Mouse (Mus musculus) kidney, postnatal 36 days (tissue): Measurements from ENCODE around the gene Tenm1.

Experiments used
- DNase-seq, 2 experiments: peaks; one replicate each; pipeline ENCODE4 v3.0.0; 2021 to 2022; ENCODE audit warnings: mixed read lengths in 2 of 2

Gene Tenm1

DNA sequence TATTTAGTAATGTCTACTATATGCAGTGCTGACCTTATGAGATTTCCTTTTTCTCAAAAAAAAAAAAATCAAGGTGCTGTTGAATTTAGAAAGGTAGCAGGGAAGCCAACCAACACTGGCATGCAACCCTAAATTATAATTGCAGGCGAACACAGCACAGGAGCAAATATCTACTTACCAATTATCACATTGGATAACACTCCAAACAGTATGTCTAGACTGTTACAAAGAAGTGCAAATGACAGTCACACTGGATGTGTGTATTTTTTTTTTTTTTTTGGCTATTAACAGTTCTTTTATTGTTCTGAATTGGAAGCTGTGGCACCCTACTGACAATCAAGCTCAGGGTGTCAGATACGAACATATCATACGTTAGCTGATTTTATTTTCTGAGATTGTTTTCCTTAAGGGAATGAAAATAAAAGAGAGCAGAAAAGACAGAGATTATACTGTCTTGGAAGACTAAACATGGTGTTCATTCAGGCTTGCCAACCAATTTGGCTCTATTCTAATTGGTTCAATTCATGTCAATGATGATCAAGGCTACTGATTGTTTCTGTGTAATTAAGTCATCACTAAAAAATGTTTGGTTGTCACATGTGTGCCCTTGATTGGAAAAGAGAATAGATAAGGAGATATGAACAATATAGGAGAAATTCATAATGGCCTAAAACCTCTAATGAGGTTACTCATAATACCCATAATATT lies 710.7 kb downstream of the Tenm1 start:
- no peak for DNase-seq

DNA sequence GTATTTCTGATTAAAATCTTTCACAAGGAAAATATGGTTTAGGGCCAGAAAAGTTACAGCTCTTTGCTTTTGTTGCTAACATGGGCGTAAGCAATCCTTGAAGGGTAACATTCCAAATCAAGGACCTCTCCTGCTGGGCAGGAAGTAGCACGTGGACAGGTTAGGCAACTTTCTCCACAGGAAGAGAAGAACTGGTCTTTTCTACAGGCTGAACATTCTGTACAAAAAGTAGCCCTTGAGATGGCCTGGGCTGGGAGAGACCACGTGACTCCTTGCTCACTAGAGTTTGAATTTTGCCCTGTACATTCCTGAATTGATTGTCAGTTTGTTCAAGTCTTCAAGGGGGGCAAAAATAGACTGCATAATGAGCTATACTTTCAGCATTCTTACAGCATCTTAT lies 728.6 kb downstream of the Tenm1 start:
- DNase-seq: no peak

DNA sequence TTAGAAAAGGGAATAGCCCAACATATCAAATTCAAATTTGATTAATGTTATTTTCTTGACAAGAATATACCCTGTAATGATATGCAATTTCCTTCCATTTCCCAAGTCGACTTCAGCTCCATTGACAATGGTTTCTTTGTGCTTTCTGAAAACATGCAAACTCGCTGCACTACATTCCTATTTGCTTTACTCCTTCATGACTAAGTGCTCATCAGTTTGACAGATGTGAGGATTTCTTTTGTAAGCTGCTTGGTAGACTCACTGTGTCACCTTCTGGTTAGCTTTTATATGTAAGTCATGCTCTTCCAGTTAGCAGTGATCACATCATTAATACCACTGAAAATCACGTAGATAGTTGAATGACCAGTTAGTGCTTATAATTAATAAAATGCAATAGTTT lies 781.8 kb downstream of the Tenm1 start:
- no peak for DNase-seq

DNA sequence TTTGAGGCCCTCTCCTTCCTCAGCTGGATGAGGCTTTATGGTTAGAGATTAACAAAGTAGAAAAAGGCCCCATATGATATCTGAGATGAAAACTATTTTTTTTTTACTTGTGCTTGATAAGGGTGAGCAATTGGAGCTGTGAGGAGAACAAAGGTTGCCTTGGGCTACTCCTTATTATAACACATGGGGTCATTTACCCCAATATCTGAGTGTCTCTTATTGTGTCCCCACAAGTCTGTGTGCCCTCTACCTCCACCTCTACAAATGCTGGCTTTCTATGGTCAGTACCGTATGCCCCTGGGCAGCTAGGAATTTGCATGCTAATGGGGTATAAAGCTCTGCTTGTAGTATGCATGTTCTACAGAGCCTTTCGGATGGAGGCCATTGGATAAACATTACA lies 848.4 kb downstream of the Tenm1 start:
- DNase-seq: no peak

DNA sequence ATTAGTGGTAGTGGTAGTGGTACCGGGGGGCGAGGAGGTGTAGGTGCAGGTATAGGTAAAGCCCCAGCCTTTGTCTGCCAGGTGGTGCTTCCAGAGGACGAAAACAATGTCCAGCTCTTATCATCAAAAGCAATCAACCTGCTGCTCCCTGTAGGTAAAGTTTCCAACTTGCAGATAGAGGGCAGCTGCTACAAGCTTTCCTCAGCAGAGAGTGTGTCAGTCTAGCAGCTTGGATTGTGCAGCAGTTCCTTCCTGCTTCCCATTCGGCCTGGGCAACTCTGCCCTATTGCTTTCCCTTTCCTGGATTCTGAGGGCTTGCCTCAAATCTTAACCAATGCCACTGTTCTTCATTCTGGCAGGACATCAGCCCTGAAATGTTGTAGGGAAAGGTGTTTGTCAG lies 870.2 kb downstream of the Tenm1 start:
- no peak for DNase-seq

DNA sequence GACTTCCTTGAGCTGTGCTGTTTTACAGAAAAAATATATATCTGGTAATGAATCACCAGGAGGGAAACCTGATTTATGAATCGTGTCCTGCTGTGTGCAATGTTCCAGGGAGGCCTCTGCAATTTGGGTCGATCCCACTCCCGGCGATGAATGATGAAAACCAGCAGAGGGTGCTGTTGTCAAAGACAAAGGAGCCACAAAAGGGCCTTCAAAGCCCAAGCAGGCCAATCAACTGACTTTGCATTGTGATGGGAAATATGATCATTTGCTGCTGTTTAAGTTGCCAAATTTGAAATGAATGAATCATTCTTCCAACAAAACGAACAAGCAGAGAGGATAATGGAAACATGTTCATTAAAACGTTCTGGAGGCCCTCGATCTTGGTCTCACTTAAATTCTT lies 871.6 kb downstream of the Tenm1 start:
- peak; percentile 30 to 53 for DNase-seq

DNA sequence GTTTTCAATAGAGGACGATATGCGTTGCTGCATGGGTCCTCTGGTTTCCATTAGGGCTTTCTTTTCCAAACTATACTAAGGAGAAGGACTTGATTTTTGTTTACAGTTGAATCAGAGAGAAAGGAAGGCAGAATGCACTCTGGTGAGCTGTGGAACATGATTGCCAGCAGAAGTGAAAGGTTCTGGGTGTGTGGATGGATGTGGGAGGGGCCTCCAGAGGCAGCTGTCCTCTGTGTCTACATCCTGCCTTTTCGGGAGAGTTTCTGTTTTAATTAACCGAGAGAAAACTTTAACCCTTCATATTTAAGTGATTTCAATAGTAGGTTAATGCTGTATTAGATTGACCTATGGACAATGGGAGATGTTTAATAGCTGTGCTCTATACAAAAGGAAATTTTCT lies 880.4 kb downstream of the Tenm1 start:
- DNase-seq: no peak

GRCm38 (mm10) chrX:42545076-42545475 lies 883.9 kb downstream of the Tenm1 start:
- no peak for DNase-seq

DNA sequence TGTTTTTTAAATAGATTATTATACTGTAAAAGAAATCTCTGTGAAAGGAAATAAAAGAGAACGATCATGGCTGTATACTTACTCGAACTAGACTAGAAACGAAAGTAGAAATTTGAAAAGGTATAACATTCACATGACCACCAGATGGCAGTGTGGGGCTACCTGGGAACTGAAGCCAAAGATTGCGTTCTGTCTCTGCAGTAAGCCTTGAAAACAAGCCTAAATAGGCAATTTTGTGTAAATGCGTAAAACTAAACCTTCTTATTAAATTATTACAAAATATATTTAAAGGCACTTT lies 888.2 kb downstream of the Tenm1 start:
- peak; percentile 60 to 79 for DNase-seq

DNA sequence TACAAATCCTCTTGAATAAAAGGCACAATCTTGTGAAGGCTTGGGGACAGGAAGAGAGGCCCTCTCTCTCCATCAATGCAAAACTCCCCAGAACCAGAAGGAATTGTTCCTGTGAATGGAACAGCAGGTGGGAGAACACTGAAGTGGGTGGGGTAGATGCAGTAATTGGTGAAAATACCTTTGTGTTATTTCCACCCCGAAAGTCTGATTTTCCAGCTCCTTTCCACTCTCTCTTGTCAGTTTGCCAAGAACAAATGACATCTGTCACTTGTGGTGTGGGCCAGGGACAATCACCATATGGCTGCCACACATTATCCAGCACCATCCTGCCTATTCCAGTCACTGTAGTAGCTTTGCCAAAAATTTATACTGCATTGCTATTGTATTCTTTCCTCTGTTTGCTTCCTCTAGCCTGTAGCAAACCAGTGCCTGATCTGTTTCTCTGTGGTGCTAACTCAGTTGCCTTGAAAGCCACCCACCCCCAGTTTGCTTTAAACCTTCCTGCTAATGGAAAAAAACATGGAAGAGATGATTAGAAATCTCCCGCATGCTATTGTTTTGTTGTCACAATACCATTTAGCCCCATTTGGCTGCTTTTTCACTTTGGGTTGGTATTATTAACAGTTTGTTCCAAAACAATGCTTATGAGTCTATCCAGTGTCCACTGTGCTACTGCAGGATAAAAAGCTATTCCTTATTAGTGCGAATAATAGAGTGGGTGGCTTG lies 888.7 kb downstream of the Tenm1 start:
- DNase-seq: no peak

DNA sequence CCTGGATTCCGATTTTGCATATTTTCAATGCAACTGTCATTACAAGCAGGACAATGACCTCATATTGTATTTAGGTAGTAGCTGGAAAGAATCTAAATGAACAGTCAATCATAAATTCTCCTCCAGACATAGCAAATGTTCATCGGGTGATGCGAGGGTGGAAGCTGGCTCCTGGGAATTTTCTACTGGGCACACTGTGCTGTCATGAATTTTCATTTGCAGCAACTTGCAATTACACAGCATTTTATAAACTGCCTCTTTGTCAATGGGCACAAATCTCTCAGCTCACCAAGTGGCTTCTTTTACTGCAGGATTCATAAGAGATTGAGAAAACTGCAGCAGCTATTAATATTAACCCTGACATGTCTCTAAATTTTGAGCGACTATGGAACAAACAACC lies 898.2 kb downstream of the Tenm1 start:
- no peak for DNase-seq

GRCm38 (mm10) chrX:42522868-42523267 lies 906.1 kb downstream of the Tenm1 start:
- no peak for DNase-seq

GRCm38 (mm10) chrX:42512567-42512966 lies 916.4 kb downstream of the Tenm1 start:
- peak in 1 of 2 experiments; percentile 11 for DNase-seq

- no peak for DNase-seq
Observed at GRCm38 (mm10) chrX:42511105-42511504, 917.8 kb downstream of the Tenm1 start.

DNA sequence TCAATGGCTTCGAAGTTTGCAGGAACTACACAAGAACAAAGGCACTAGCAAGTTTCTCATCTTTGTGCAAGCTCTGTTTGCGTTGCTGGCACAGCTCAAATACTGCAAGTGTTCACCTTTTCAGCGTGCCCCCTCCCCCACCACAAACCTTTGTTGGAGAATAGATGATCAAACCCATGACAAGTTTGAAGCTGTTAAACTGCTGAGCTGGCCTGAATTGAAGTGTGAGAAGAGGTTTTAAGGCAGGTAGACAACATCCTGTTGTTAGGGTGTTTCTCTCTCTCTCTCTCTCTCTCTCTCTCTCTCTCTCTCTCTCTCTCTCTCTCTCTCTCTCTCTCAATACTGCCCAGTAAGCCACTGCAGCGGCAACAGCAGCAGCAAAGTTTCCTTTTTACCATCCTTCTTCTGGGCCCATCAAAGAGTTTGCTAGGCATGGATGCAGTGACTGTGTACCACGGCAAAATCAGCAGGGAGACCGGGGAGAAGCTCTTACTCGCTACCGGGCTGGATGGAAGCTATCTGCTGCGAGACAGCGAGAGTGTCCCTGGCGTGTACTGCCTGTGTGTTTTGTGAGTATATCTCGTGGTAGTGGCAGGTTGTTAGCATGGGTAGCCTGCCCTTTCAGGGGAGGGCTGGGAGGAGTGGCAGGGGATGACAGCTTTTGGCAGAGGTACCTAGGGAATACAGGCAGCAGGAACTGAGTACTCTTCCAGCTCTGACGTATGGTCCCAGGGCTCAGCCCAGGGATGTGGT lies 926.5 kb downstream of the Tenm1 start, which contains the start of gene Sh2d1a:
Gene Sh2d1a, plus strand, starts transcription at position 163 of the 753 bp plus-strand sequence.
- no peak for DNase-seq

GRCm38 (mm10) chrX:42500538-42500937 lies 928.4 kb downstream of the Tenm1 start:
- no peak for DNase-seq

DNA sequence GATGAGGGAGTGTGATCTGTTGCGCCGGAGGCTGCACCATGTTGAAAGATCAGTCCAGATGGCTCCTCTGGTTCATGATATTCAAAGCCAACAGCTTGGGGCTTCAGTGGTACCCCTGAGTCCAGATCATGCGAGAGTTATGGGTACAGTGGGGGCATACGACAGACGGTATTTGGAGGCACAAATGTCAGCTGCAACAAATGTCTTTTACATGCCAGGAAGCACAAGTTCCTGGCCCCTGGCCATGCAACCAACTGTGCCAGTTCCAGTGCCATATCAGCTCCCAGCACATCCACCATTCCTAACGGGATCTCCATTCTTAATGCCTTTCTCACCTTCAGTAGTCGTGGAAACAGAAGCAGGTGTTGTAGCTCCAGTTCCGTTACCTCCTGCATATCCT lies 938.6 kb downstream of the Tenm1 start:
- no peak for DNase-seq

DNA sequence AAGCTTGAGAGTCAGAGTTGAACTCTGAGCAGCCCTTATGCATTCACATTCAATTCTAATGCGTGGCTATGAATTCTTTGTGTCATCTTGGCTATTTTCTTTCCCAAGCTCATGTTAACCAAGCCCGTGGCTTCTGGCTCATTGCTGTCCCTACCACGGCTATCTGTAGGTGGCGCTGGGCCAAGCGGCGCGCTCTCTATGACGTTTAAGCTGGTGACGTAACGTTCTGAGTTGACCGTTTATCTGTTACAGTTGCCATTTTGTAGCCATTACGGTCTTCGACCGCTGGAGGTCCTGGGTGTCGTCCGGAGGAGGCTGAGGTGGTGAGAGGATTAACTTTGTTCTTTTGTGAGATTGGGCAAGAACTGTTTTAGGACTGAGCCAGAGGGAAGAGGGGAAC lies 939.5 kb downstream of the Tenm1 start, which contains the start of gene Tex13c2:
Gene Tex13c2, plus strand, starts transcription at position 246 of the 400 bp plus-strand sequence.
- no peak for DNase-seq
